17 mouse cellular contexts compared by ENCODE assay signal in the genomic region with DNA sequence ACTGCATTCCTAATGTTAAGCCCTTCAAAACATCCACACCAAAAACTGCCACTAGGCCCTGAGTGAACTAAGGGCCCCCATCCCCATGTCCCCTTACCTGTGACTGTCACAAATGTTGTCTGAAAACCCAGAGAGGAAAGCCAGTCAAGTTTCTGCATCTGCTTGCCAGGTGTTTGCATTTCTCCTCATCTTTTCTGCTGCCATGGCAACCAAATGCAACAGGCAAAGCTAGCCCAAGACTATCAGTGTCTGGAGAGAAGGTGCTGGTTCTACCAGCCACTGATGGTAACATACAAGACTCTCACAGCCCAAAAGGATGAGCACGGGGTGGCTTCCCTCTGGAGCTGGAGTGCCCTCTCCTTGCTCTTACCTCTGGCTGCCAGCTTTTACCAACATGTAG.
DNase-seq lines count a peak whose midpoint lies in the region; ATAC-seq and TF ChIP-seq lines count a peak whose summit lies in the region.
"Had no signal": no experiment of that assay in that cellular context is flagged by ENCODE, and none has a peak within 500 bp of the region (broad histone marks: within the 10 kb centered on the region; RNA-seq: fewer than 3 reads in every experiment).

No protein-coding gene starts in this region.

- no peak for ATAC-seq in forebrain, embryonic 14.5 days
- ATAC-seq in forebrain, embryonic 12.5 days (ENCODE audit: low FRiP score): no peak
- ATAC-seq in hindbrain, embryonic 14.5 days (ENCODE audit: low FRiP score): no peak
- no peak; the same call in 1 of the 2 replicates for ATAC-seq in midbrain, postnatal 0 days (ENCODE audit: low FRiP score)
- ATAC-seq in midbrain, embryonic 11.5 days (ENCODE audit: low FRiP score): no peak
- ATAC-seq in limb, embryonic 15.5 days (ENCODE audit: insufficient number of reproducible peaks, low FRiP score, low TSS enrichment, low read depth): no peak

- H3K9ac ChIP-seq in forebrain, embryonic 14.5 days (ENCODE audit: low read length): no peak overlapping the region
- H3K9ac ChIP-seq in forebrain, embryonic 12.5 days: no peak overlapping the region
- no peak overlapping the region for H3K9ac ChIP-seq in hindbrain, embryonic 14.5 days
- H3K9ac ChIP-seq in midbrain, postnatal 0 days (replicated peaks; ENCODE audit: low read length, poor library complexity, severe bottlenecking): no peak overlapping the region
- no peak overlapping the region for H3K9ac ChIP-seq in midbrain, embryonic 11.5 days (ENCODE audit: low read length)
- H3K9ac ChIP-seq in limb, embryonic 15.5 days: no peak overlapping the region
- H3K9ac ChIP-seq: embryonic facial prominence, embryonic 13.5 days; hindbrain, embryonic 15.5 days had no signal

- no peak overlapping the region for H3K4me3 ChIP-seq in forebrain, embryonic 14.5 days (ENCODE audit: low read depth, low read length)
- H3K4me3 ChIP-seq in forebrain, embryonic 12.5 days (replicated peaks): no peak overlapping the region
- no peak overlapping the region for H3K4me3 ChIP-seq in hindbrain, embryonic 14.5 days (replicated peaks; ENCODE audit: low read length)
- no peak overlapping the region for H3K4me3 ChIP-seq in hindbrain, embryonic 10.5 days
- no peak overlapping the region for H3K4me3 ChIP-seq in midbrain, postnatal 0 days (ENCODE audit: low read depth, low read length)
- no peak overlapping the region for H3K4me3 ChIP-seq in midbrain, embryonic 11.5 days (ENCODE audit: low read depth, low read length)
- no peak overlapping the region for H3K4me3 ChIP-seq in limb, embryonic 15.5 days
- H3K4me3 ChIP-seq: embryonic facial prominence, embryonic 13.5 days; hindbrain, embryonic 15.5 days had no signal

- H3K27me3 ChIP-seq in forebrain, embryonic 14.5 days (replicated peaks; ENCODE audit: control insufficient read depth, insufficient read depth, low read length): no peaks in the 10 kb centered on the region
- no peaks in the 10 kb centered on the region for H3K27me3 ChIP-seq in forebrain, embryonic 12.5 days
- H3K27me3 ChIP-seq in hindbrain, embryonic 14.5 days (ENCODE audit: control insufficient read depth, insufficient read depth, low read length): no peaks in the 10 kb centered on the region
- no peaks in the 10 kb centered on the region for H3K27me3 ChIP-seq in hindbrain, embryonic 10.5 days (ENCODE audit: insufficient read depth, poor library complexity, severe bottlenecking)
- H3K27me3 ChIP-seq in midbrain, postnatal 0 days (ENCODE audit: insufficient read depth, low read length): no peaks in the 10 kb centered on the region
- H3K27me3 ChIP-seq in midbrain, embryonic 11.5 days (ENCODE audit: control insufficient read depth, insufficient read depth, low read length): no peaks in the 10 kb centered on the region
- H3K27me3 ChIP-seq in limb, embryonic 15.5 days: no peaks in the 10 kb centered on the region
- H3K27me3 ChIP-seq: embryonic facial prominence, embryonic 13.5 days; hindbrain, embryonic 15.5 days had no signal

- H3K9me3 ChIP-seq in forebrain, embryonic 14.5 days (replicated peaks; ENCODE audit: control insufficient read depth, low read length): no peaks in the 10 kb centered on the region
- H3K9me3 ChIP-seq in forebrain, embryonic 12.5 days: no peaks in the 10 kb centered on the region
- no peaks in the 10 kb centered on the region for H3K9me3 ChIP-seq in hindbrain, embryonic 14.5 days (ENCODE audit: control insufficient read depth, low read length)
- H3K9me3 ChIP-seq in hindbrain, embryonic 10.5 days: no peaks in the 10 kb centered on the region
- H3K9me3 ChIP-seq in midbrain, postnatal 0 days (ENCODE audit: low read length): no peaks in the 10 kb centered on the region
- H3K9me3 ChIP-seq in midbrain, embryonic 11.5 days (ENCODE audit: control insufficient read depth, low read length): no peaks in the 10 kb centered on the region
- no peaks in the 10 kb centered on the region for H3K9me3 ChIP-seq in limb, embryonic 15.5 days
- H3K9me3 ChIP-seq: embryonic facial prominence, embryonic 13.5 days; hindbrain, embryonic 15.5 days had no signal

- H3K4me2 ChIP-seq in forebrain, embryonic 14.5 days (ENCODE audit: low read length): no peak overlapping the region
- H3K4me2 ChIP-seq in forebrain, embryonic 12.5 days: no peak overlapping the region
- no peak overlapping the region for H3K4me2 ChIP-seq in hindbrain, embryonic 14.5 days (replicated peaks)
- H3K4me2 ChIP-seq in midbrain, postnatal 0 days (ENCODE audit: low read depth, low read length, poor library complexity, severe bottlenecking): no peak overlapping the region
- no peak overlapping the region for H3K4me2 ChIP-seq in midbrain, embryonic 11.5 days
- H3K4me2 ChIP-seq in limb, embryonic 15.5 days: no peak overlapping the region
- H3K4me2 ChIP-seq: embryonic facial prominence, embryonic 13.5 days; hindbrain, embryonic 15.5 days had no signal

- peak; percentile 36 for DNase-seq in forebrain, embryonic 14.5 days (ENCODE audit: low spot score)
- peak; percentile 38 for DNase-seq in hindbrain, embryonic 14.5 days (ENCODE audit: low spot score)
- DNase-seq in hindbrain, embryonic 10.5 days (ENCODE audit: low spot score): no peak
- DNase-seq in midbrain, postnatal 0 days (ENCODE audit: low spot score): no peak
- DNase-seq in midbrain, embryonic 11.5 days (ENCODE audit: low spot score, missing footprints): no peak
- DNase-seq in cerebellum, postnatal 4 days (ENCODE audit: low spot score in 2 of 2): no peak
- DNase-seq: adrenal gland, adult 2 months; cerebellum, postnatal 10 days; kidney, adult 2 months; kidney, postnatal 4 days; retina, postnatal 1 day; thymus, postnatal 4 days had no signal

- TF ChIP-seq CTCF in midbrain, postnatal 0 days (IDR thresholded peaks at IDR 0.05): no peak

- WGBS in forebrain, embryonic 14.5 days: 90% methylated on average over 1 of the region's 1 CpGs
- WGBS in forebrain, embryonic 12.5 days: 90% methylated on average over 1 of the region's 1 CpGs
- 82% methylated on average over 1 of the region's 1 CpGs for WGBS in hindbrain, embryonic 14.5 days
- WGBS in hindbrain, embryonic 10.5 days: 89% methylated on average over 1 of the region's 1 CpGs
- 60% methylated on average over 1 of the region's 1 CpGs for WGBS in midbrain, postnatal 0 days
- WGBS in midbrain, embryonic 11.5 days: 58% methylated on average over 1 of the region's 1 CpGs
- 77% methylated on average over 1 of the region's 1 CpGs for WGBS in limb, embryonic 15.5 days

- no peaks in the 10 kb centered on the region for H3K36me3 ChIP-seq in forebrain, embryonic 14.5 days (ENCODE audit: control insufficient read depth, insufficient read depth, low read length)
- 0 out of 2 replicates have a peak, but pooled peaks cover 5% of the 10 kb centered on the region for H3K36me3 ChIP-seq in forebrain, embryonic 12.5 days (replicated peaks)
- no peaks in the 10 kb centered on the region for H3K36me3 ChIP-seq in hindbrain, embryonic 14.5 days (replicated peaks; ENCODE audit: control insufficient read depth, insufficient read depth)
- peaks cover 8% of the 10 kb centered on the region for H3K36me3 ChIP-seq in hindbrain, embryonic 10.5 days
- no peaks in the 10 kb centered on the region for H3K36me3 ChIP-seq in midbrain, postnatal 0 days (ENCODE audit: insufficient read depth, low read length)
- H3K36me3 ChIP-seq in midbrain, embryonic 11.5 days (ENCODE audit: control insufficient read depth, insufficient read depth, low read length): no peaks in the 10 kb centered on the region
- H3K36me3 ChIP-seq in limb, embryonic 15.5 days: no peaks in the 10 kb centered on the region
- H3K36me3 ChIP-seq: embryonic facial prominence, embryonic 13.5 days; hindbrain, embryonic 15.5 days had no signal

- H3K27ac ChIP-seq in forebrain, embryonic 14.5 days (ENCODE audit: low read depth, low read length): no peak overlapping the region
- H3K27ac ChIP-seq in forebrain, embryonic 12.5 days: no peak overlapping the region
- H3K27ac ChIP-seq in hindbrain, embryonic 14.5 days: no peak overlapping the region
- no peak overlapping the region for H3K27ac ChIP-seq in hindbrain, embryonic 10.5 days
- H3K27ac ChIP-seq in midbrain, postnatal 0 days (ENCODE audit: low read depth, low read length): peak overlapping the region; percentile 21
- H3K27ac ChIP-seq in midbrain, embryonic 11.5 days (ENCODE audit: low read depth, low read length): no peak overlapping the region
- peak overlapping the region; percentile 34; the same call in 1 of the 2 replicates for H3K27ac ChIP-seq in limb, embryonic 15.5 days
- H3K27ac ChIP-seq: embryonic facial prominence, embryonic 13.5 days; hindbrain, embryonic 15.5 days; macrophage had no signal

- peaks cover 39% of the 10 kb centered on the region for H3K4me1 ChIP-seq in forebrain, embryonic 14.5 days (ENCODE audit: control insufficient read depth, insufficient read depth, low read length)
- H3K4me1 ChIP-seq in forebrain, embryonic 12.5 days: peaks cover 63% of the 10 kb centered on the region
- H3K4me1 ChIP-seq in hindbrain, embryonic 14.5 days (replicated peaks; ENCODE audit: control insufficient read depth, insufficient read depth, low read length): peaks cover 40% of the 10 kb centered on the region
- peaks cover 58% of the 10 kb centered on the region for H3K4me1 ChIP-seq in hindbrain, embryonic 10.5 days (replicated peaks)
- peaks cover 27% of the 10 kb centered on the region for H3K4me1 ChIP-seq in midbrain, postnatal 0 days (ENCODE audit: insufficient read depth, low read length)
- H3K4me1 ChIP-seq in midbrain, embryonic 11.5 days (ENCODE audit: control insufficient read depth, insufficient read depth, low read length): peaks cover 36% of the 10 kb centered on the region
- peaks cover 45% of the 10 kb centered on the region for H3K4me1 ChIP-seq in limb, embryonic 15.5 days

Comparison
In these comparisons a context has a peak if more than half of its experiments do, and no peak if none do; other contexts are left out.
1. DNase-seq: peak in forebrain, embryonic 14.5 days (single experiment) and hindbrain, embryonic 14.5 days (single experiment); none in hindbrain, embryonic 10.5 days (single experiment), midbrain, postnatal 0 days (single experiment), midbrain, embryonic 11.5 days (single experiment) and cerebellum, postnatal 4 days (0 of 2).
2. H3K27ac ChIP-seq: peak in midbrain, postnatal 0 days (single experiment) and limb, embryonic 15.5 days (single experiment); none in forebrain, embryonic 14.5 days (single experiment), forebrain, embryonic 12.5 days (single experiment), hindbrain, embryonic 14.5 days (single experiment), hindbrain, embryonic 10.5 days (single experiment) and midbrain, embryonic 11.5 days (single experiment).